Mouse (Mus musculus) hindbrain, embryonic 10.5 days (tissue): Measurements from ENCODE around the gene Inpp5a. TPM values are rescaled to one million over a fixed set of nuclear protein-coding genes. Genes with fewer than 3 reads are reported as not detected.

Source experiments
- DNase-seq: peaks from one replicate; pipeline ENCODE4 v3.0.0-alpha.2; 2017; ENCODE audit warnings: low spot score
- H3K27ac ChIP-seq: fragments of 300-500 bp; sonication (generic); 2 replicates; pipeline ENCODE4 v1.5.1; 2016; ENCODE audit warnings: mild to moderate bottlenecking, moderate library complexity
- H3K27me3 ChIP-seq: fragments of 300-500 bp; sonication (generic); 2 replicates; pipeline ENCODE4 v1.6.1; 2016; ENCODE audit warnings: mild to moderate bottlenecking; ENCODE audit not compliant: poor library complexity, insufficient read depth, severe bottlenecking
- H3K36me3 ChIP-seq: fragments of 300-500 bp; sonication (generic); 2 replicates; pipeline ENCODE4 v1.6.1; 2016; ENCODE audit warnings: mild to moderate bottlenecking, moderate library complexity
- H3K4me1 ChIP-seq: fragments of 300-500 bp; sonication (generic); replicated peaks from 2 replicates; pipeline ENCODE4 v1.6.1; 2016; ENCODE audit warnings: mild to moderate bottlenecking
- H3K4me3 ChIP-seq: fragments of 300-500 bp; sonication (generic); 2 replicates; pipeline ENCODE4 v1.5.1; 2016; ENCODE audit warnings: mild to moderate bottlenecking, moderate library complexity
- H3K9me3 ChIP-seq: fragments of 300-500 bp; sonication (generic); 2 replicates; pipeline ENCODE4 v1.6.1; 2016; ENCODE audit warnings: mild to moderate bottlenecking, moderate library complexity
- WGBS: fragments of 180-500 bp; shearing (Covaris S2); methylation state at CpG from one replicate; pipeline ENCODE4 v1.1.7; 2016; 5-methylcytosine and 5-hydroxymethylcytosine counted together
- polyA plus RNA-seq: library from polyadenylated mRNA; unstranded; fragments of >200 nt; fragmentation: Nextera tagmentation; extraction: Ambion mirVana; gene quantifications from 2 replicates; pipeline ENCODE4 v1.2.1, GENCODE M21; 2016

Inpp5a gene
- polyA plus RNA-seq, 1 experiment from 2014 or later = 19.0 TPM

- no peak for DNase-seq
- H3K4me3 ChIP-seq = no peak overlapping the region
- no peak overlapping the region for H3K27ac ChIP-seq
- WGBS = 75% methylated on average over 4 of the region's 4 CpGs
- H3K9me3 ChIP-seq = no peaks in the 10 kb centered on the region
- H3K27me3 ChIP-seq = no peaks in the 10 kb centered on the region
- H3K4me1 ChIP-seq = no peaks in the 10 kb centered on the region
- H3K36me3 ChIP-seq = no peaks in the 10 kb centered on the region
Observed at GRCm38 (mm10) chr7:139380225-139380624, 8.7 kb upstream of the Inpp5a start.

GRCm38 (mm10) chr7:139381877-139382276 is 7.0 kb upstream of the Inpp5a start:
- H3K4me1 ChIP-seq = no peaks in the 10 kb centered on the region
- no peaks in the 10 kb centered on the region for H3K36me3 ChIP-seq
- no peak overlapping the region for H3K27ac ChIP-seq
- WGBS = 83% methylated on average over 2 of the region's 2 CpGs
- H3K9me3 ChIP-seq = no peaks in the 10 kb centered on the region
- no peak overlapping the region for H3K4me3 ChIP-seq
- DNase-seq = no peak
- H3K27me3 ChIP-seq = no peaks in the 10 kb centered on the region

GRCm38 (mm10) chr7:139382796-139383195 is 6.1 kb upstream of the Inpp5a start:
- no peak overlapping the region for H3K27ac ChIP-seq
- H3K9me3 ChIP-seq = no peaks in the 10 kb centered on the region
- WGBS = 89% methylated on average over 2 of the region's 2 CpGs
- H3K27me3 ChIP-seq = no peaks in the 10 kb centered on the region
- no peak overlapping the region for H3K4me3 ChIP-seq
- DNase-seq = no peak
- H3K36me3 ChIP-seq = no peaks in the 10 kb centered on the region
- peaks cover 2% of the 10 kb centered on the region; the same call in 1 of the 2 replicates for H3K4me1 ChIP-seq

GRCm38 (mm10) chr7:139384500-139384899 is 4.4 kb upstream of the Inpp5a start:
- Histone ChIP-seq H3K4me3 (no peak overlapping the region), H3K36me3 (no peaks in the 10 kb centered on the region), H3K9me3 (no peaks in the 10 kb centered on the region), H3K27me3 (no peaks in the 10 kb centered on the region), H3K4me1 (peaks cover 10% of the 10 kb centered on the region), H3K27ac (no peak overlapping the region)
- 83% methylated on average over 1 of the region's 1 CpGs for WGBS
- no peak for DNase-seq

DNA sequence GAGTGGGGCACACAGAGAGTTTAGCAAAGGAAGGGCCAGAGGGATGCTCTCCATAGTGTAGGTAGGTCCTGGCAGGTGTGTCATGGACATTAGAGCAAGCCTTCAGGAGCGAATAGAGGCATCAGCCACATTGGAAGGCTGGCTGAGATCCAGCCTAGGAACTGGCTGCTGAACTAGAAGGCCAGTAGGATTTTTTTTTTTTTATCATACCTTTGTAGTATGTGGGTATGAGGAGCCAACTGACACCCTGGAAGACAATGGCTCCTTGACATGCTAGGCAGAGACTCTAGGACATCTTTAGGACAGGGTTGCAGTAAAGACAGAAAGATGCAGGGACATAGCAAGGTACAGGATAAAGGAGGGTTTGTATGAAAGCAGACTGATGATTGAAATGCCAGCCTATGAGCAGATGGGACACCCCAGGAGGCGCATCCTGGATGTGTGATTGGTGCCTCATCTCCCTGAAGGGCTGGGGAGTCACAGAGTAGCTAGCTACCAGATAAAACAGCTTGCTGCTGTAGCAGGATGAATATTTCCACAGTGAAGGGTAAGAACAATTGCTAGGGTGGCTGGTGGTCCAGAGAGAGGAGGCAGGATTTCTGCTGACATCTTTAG is 3.9 kb upstream of the Inpp5a start:
- 86% methylated on average over 2 of the region's 2 CpGs for WGBS
- Histone ChIP-seq H3K4me3 (no peak overlapping the region), H3K27me3 (no peaks in the 10 kb centered on the region), H3K36me3 (no peaks in the 10 kb centered on the region), H3K27ac (no peak overlapping the region), H3K4me1 (peaks cover 16% of the 10 kb centered on the region), H3K9me3 (no peaks in the 10 kb centered on the region)
- no peak for DNase-seq

GRCm38 (mm10) chr7:139386933-139387690 is 1.8 kb upstream of the Inpp5a start:
- 90% methylated on average over 9 of the region's 9 CpGs for whole genome bisulfite sequencing
- DNase-seq = no peak
- Histone ChIP-seq H3K9me3 (no peaks in the 10 kb centered on the region), H3K4me1 (peaks cover 32% of the 10 kb centered on the region), H3K4me3 (no peak overlapping the region), H3K36me3 (no peaks in the 10 kb centered on the region), H3K27ac (no peak overlapping the region), H3K27me3 (no peaks in the 10 kb centered on the region)

DNA sequence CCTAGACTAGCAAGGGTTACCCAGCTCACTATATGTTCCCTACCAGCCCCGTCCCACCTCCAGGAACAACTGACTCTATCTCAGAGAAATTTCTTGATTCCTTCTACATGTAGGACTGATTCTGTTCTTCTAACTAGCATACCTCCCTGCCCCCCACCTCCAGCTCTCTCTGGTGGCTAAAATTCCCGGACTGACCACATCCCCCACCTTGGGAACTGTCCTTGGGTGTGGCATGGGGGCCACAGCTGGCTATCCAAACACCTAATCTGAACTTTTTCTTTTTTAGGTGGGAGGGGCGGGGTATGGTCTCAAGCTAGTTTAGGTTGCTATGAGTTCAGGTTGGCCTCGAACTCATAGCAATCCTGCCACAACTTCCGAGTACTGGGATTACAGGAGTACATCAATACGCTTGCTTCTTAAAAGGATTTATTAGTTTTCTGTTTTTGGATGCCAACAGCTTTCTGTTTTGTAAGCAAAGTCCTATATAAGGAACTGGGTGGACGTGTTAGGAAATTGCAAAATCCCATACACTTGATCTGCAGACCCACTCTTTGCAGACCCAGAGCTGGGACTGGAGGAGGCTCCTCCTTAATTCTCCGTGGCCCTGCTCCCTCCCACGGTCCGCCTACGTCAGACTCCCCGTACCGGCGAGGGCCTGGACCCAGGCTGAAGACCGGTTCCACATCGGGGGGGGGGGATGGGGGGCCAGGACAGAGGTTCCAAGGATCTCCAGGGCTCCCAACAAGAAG is 814 bp upstream of the Inpp5a start:
- Histone ChIP-seq H3K9me3 (no peaks in the 10 kb centered on the region), H3K4me1 (peaks cover 40% of the 10 kb centered on the region), H3K4me3 (peak overlapping the region; percentile 81), H3K27me3 (no peaks in the 10 kb centered on the region), H3K36me3 (no peaks in the 10 kb centered on the region), H3K27ac (peak overlapping the region; percentile 95)
- WGBS = 19% methylated on average over 16 of the region's 16 CpGs
- no peak for DNase-seq

DNA sequence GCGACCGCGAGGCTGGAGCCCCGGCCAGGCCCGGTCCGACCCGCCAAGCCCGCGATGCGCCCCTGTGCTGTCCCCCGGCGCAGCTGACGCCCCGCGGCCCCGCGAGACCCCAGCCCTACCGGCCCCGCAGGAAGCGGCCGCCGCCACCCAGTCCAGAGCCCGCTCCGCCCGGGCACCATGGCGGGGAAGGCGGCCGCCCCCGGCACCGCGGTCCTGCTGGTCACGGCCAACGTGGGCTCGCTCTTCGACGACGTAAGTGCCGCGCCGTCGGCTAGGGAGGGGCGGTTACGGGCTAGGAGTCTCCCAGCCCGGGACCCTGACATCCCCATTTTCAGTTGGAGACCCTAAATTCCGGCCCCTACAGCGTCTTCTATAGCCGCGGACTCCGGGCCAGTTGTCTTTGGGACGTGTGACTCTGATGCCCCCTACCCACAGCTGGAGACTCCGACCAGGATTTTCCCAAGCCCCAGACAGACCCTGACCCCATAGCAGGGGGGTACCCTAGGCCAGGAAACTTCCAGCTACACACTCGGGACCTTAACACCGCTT is 378 bp downstream of the Inpp5a start:
- H3K9me3 ChIP-seq = no peaks in the 10 kb centered on the region
- peak overlapping the region; percentile 95 for H3K27ac ChIP-seq
- peak; percentile 54 for DNase-seq
- H3K36me3 ChIP-seq = no peaks in the 10 kb centered on the region
- no peaks in the 10 kb centered on the region for H3K27me3 ChIP-seq
- peak overlapping the region; percentile 81 for H3K4me3 ChIP-seq
- H3K4me1 ChIP-seq = peaks cover 40% of the 10 kb centered on the region
- under 1% methylated on average over 53 of the region's 53 CpGs for WGBS

DNA sequence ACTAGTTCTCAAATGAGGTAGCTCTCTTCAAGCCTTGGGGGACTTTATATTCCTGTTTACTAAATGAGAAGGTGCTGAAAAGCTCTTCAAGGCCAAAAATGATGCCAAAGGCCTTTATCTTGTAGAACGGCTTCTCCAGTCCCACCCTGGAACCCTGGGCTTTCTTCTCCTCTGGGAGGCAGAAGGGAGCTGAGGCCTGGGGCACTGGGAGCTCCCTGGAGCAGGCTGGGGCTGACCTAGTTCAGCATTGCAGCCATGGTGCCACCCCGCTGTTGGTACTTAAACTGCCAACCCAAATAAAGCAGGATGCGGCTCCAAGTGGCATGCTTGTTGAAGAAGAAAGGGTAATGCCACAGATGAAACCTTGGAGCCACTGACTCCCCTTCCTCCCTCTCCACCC is 1.5 kb downstream of the Inpp5a start:
- H3K4me3 ChIP-seq = peak overlapping the region; percentile 81
- no peaks in the 10 kb centered on the region for H3K36me3 ChIP-seq
- H3K27me3 ChIP-seq = no peaks in the 10 kb centered on the region
- no peak for DNase-seq
- no peak overlapping the region for H3K27ac ChIP-seq
- no peaks in the 10 kb centered on the region for H3K9me3 ChIP-seq
- 88% methylated on average over 3 of the region's 3 CpGs for WGBS
- peaks cover 40% of the 10 kb centered on the region for H3K4me1 ChIP-seq

DNA sequence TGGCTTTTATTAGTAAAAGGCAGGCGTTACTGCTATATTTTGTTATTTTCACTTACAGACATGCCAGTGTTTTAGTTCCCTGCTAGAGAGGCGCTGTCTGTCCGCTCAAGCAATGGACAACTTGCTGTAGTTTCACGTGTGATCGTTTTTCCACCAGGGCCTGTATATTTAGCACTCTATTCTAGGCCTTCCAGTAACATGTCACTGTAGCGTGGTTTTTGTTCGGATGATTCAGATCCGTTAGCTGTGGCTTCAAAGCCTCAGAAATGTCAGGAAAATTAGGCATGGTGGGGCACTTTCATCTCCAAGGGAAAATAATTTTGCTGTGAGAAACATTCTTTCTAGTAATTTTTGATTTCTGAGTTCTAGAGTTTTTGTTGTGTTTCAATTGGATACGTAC is 2.0 kb downstream of the Inpp5a start:
- Histone ChIP-seq H3K36me3 (no peaks in the 10 kb centered on the region), H3K27ac (no peak overlapping the region), H3K27me3 (no peaks in the 10 kb centered on the region), H3K4me3 (peak overlapping the region; percentile 81; the same call in 1 of the 2 replicates), H3K9me3 (no peaks in the 10 kb centered on the region), H3K4me1 (peaks cover 40% of the 10 kb centered on the region)
- WGBS = 92% methylated on average over 9 of the region's 9 CpGs
- no peak for DNase-seq

GRCm38 (mm10) chr7:139391691-139392090 is 2.8 kb downstream of the Inpp5a start:
- peaks cover 40% of the 10 kb centered on the region for H3K4me1 ChIP-seq
- H3K27me3 ChIP-seq = no peaks in the 10 kb centered on the region
- no peaks in the 10 kb centered on the region for H3K36me3 ChIP-seq
- H3K9me3 ChIP-seq = no peaks in the 10 kb centered on the region
- no peak for DNase-seq
- no peak overlapping the region for H3K4me3 ChIP-seq
- WGBS = 58% methylated on average over 5 of the region's 5 CpGs
- no peak overlapping the region for H3K27ac ChIP-seq

DNA sequence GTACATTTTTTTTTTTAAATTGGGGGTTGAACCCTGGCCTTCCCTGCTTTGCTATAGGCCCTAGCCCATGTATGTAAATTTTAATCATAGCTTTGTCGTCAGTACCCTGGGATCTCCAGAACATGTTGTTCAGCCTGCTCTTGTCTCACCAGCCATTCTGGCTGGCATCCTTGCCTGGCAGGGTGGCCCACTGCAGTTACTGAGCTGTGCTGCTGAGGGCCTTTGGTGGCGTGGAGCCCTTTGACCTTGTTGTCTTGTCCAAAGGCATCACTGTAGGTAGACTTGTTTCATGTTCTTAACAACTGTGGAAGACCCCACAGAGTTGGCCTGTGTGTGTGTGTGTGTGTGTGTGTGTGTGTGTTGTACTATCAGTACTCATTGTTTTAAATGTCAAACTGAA is 3.2 kb downstream of the Inpp5a start:
- DNase-seq = no peak
- no peaks in the 10 kb centered on the region for H3K36me3 ChIP-seq
- H3K4me3 ChIP-seq = no peak overlapping the region
- H3K9me3 ChIP-seq = no peaks in the 10 kb centered on the region
- WGBS = 55% methylated on average over 2 of the region's 2 CpGs
- no peak overlapping the region for H3K27ac ChIP-seq
- H3K4me1 ChIP-seq = peaks cover 40% of the 10 kb centered on the region
- H3K27me3 ChIP-seq = no peaks in the 10 kb centered on the region
